Mouse (Mus musculus) MEL (cell line): ENCODE measurements around the gene Tnip3.

Experiments used
- CHD2 ChIP-seq: IDR thresholded peaks from 2 replicates; pipeline ENCODE4 v1.6.1; 2011; ENCODE audit warnings: low read length, improper control_type of control experiment
- CTCF ChIP-seq, 3 experiments: IDR thresholded peaks in 2 of 3; conservative IDR thresholded peaks in 1 of 3; 2 replicates each; pipeline ENCODE4 v1.5.1; 2011 to 2012; ENCODE audit warnings: low read length in 3 of 3, low read depth in 2 of 3, mild to moderate bottlenecking in 2 of 3, improper control_type of control experiment in 1 of 3, inconsistent platforms in 1 of 3, mixed read lengths in 1 of 3, moderate library complexity in 1 of 3; ENCODE audit not compliant: control insufficient read depth in 1 of 3, insufficient read depth in 1 of 3, poor library complexity in 1 of 3, severe bottlenecking in 1 of 3
- ETS1 ChIP-seq: IDR thresholded peaks from 2 replicates; pipeline ENCODE4 v1.6.1; 2012; ENCODE audit warnings: low read depth, mild to moderate bottlenecking, inconsistent platforms, low read length, improper control_type of control experiment, moderate library complexity
- JUND ChIP-seq: IDR thresholded peaks from 2 replicates; pipeline ENCODE4 v1.6.1; 2011; ENCODE audit warnings: low read depth, mild to moderate bottlenecking, improper control_type of control experiment, low read length
- KAT2A ChIP-seq: conservative IDR thresholded peaks from 2 replicates; pipeline ENCODE4 v1.6.1; 2012; ENCODE audit warnings: low read depth, low read length, improper control_type of control experiment, inconsistent platforms
- MAX ChIP-seq: IDR thresholded peaks from 2 replicates; pipeline ENCODE4 v1.6.1; 2011; ENCODE audit warnings: low read length, improper control_type of control experiment
- NELFE ChIP-seq: IDR thresholded peaks from 2 replicates; pipeline ENCODE4 v1.6.1; 2011; ENCODE audit warnings: low read depth, low read length, improper control_type of control experiment
- POLR2A ChIP-seq, 2 experiments: IDR thresholded peaks; 2 replicates each; pipeline ENCODE4 v1.6.1; 2011 to 2012; ENCODE audit warnings: low read length in 2 of 2, mild to moderate bottlenecking in 2 of 2, control low read depth in 1 of 2, improper control_type of control experiment in 1 of 2, low read depth in 1 of 2, moderate library complexity in 1 of 2; ENCODE audit not compliant: control insufficient read depth in 1 of 2, insufficient read depth in 1 of 2, poor library complexity in 1 of 2
- POLR2AphosphoS2 ChIP-seq: IDR thresholded peaks from 2 replicates; pipeline ENCODE4 v1.6.1; 2011; ENCODE audit warnings: low read length, improper control_type of control experiment
- RAD21 ChIP-seq: IDR thresholded peaks from 2 replicates; pipeline ENCODE4 v1.6.1; 2011; ENCODE audit warnings: mild to moderate bottlenecking, low read depth, low read length, improper control_type of control experiment
- USF1 ChIP-seq: IDR thresholded peaks from 2 replicates; pipeline ENCODE4 v1.6.1; 2014; ENCODE audit warnings: low read depth, mild to moderate bottlenecking, inconsistent platforms, low read length, improper control_type of control experiment, moderate library complexity
- ZNF384 ChIP-seq: IDR thresholded peaks from 2 replicates; pipeline ENCODE4 v1.6.1; 2012; ENCODE audit warnings: low read depth, mild to moderate bottlenecking, inconsistent platforms, low read length, improper control_type of control experiment

DNA sequence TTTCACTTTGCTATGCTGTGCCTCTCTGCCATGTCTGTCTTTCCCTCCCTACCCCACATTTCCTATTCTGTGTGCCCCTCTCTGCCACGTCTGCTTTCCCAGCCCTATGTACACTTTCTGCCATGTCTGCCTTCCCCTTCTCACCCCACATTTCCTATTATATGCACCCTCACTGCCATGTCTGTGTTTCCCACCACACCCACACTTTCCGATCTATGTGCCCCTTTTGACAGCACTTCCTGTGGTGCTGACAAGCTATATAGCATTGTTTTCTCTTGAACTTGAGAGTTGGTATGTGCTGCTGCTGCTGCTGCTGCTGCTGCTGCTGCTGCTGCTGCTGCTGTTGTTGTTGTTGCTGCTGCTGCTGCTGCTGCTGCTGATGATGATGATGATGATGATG is 136.9 kb downstream of the Tnip3 start:
- TF ChIP-seq ETS1 = no peak
- no peak for TF ChIP-seq KAT2A
- no peak for TF ChIP-seq POLR2A (IDR thresholded peaks at IDR 0.05; ENCODE audit: control insufficient read depth in 1 of 2, insufficient read depth in 1 of 2, low read depth in 1 of 2, low read length in 2 of 2, poor library complexity in 1 of 2)
- no peak for TF ChIP-seq ZNF384
- TF ChIP-seq CTCF (IDR thresholded peaks at IDR 0.05 in 2 of 3, conservative IDR thresholded peaks at IDR 0.05 in 1 of 3; ENCODE audit: control insufficient read depth in 1 of 3, insufficient read depth in 1 of 3, low read depth in 2 of 3, low read length in 3 of 3, poor library complexity in 1 of 3, severe bottlenecking in 1 of 3) = no peak
- no peak for TF ChIP-seq RAD21
- TF ChIP-seq NELFE = no peak
- TF ChIP-seq CHD2 = no peak
- no peak for TF ChIP-seq POLR2AphosphoS2
- TF ChIP-seq MAX = no peak
- no peak for TF ChIP-seq USF1
- TF ChIP-seq JUND = no peak
